Mouse (Mus musculus): ENCODE data around the gene Etl4. TPM values are rescaled to one million over a fixed set of nuclear protein-coding genes. Genes with fewer than 3 reads are reported as not detected.

The Etl4 gene
- polyA plus RNA-seq (2012; fragmentation: generic; extraction: Trizol), result 7.4 TPM

- Histone ChIP-seq H3K4me3 (no peak within 1 kb of the TSS), H3K4me2 (ENCODE audit: low read depth) (no peak within 1 kb of the TSS), H3K79me2 (ENCODE audit: control insufficient read depth, insufficient read depth) (no peaks in the 10 kb centered on the region), H3K27me3 (ENCODE audit: control insufficient read depth, insufficient read depth, insufficient read length) (no peaks in the 10 kb centered on the region), H3K36me3 (ENCODE audit: control insufficient read depth, insufficient read depth) (no peaks in the 10 kb centered on the region), H3ac (ENCODE audit: control insufficient read depth, insufficient read length) (no peak within 1 kb of the TSS)
- no peak for TF ChIP-seq SRF (IDR thresholded peaks at IDR 0.05; ENCODE audit: control insufficient read depth, insufficient read length, low read depth)
- no peak for TF ChIP-seq CEBPB (IDR thresholded peaks at IDR 0.05; ENCODE audit: insufficient read depth, poor library complexity, severe bottlenecking)
- no peak for TF ChIP-seq TCF12 (IDR thresholded peaks at IDR 0.05; ENCODE audit: insufficient read depth, poor library complexity, severe bottlenecking)
- TF ChIP-seq USF1 (IDR thresholded peaks at IDR 0.05; ENCODE audit: low read depth), result no peak
- no peak for TF ChIP-seq MYOG (IDR thresholded peaks at IDR 0.05; ENCODE audit: control insufficient read depth in 1 of 3, insufficient read depth in 1 of 3, insufficient read length in 2 of 3, low read depth in 2 of 3)
- no peak for TF ChIP-seq MAX (IDR thresholded peaks at IDR 0.05; ENCODE audit: low read depth)
- TF ChIP-seq TCF3 (IDR thresholded peaks at IDR 0.05; ENCODE audit: insufficient read length, low read depth), result no peak
- TF ChIP-seq E2F4 (IDR thresholded peaks at IDR 0.05; ENCODE audit: insufficient read depth), result no peak
- no peak for TF ChIP-seq MYOD1 (IDR thresholded peaks at IDR 0.05; ENCODE audit: control insufficient read depth in 1 of 3, insufficient read length in 2 of 3, low read depth in 2 of 3)
- no peak for TF ChIP-seq POLR2A (IDR thresholded peaks at IDR 0.05; ENCODE audit: insufficient read length, low read depth)
- no peak for TF ChIP-seq REST (IDR thresholded peaks at IDR 0.05; ENCODE audit: insufficient read depth, insufficient read length)
- no peak for TF ChIP-seq POLR2AphosphoS2 (IDR thresholded peaks at IDR 0.05; ENCODE audit: insufficient read length, low read depth)
These were observed at the start of gene Etl4 for GRCm38 (mm10) chr2:19909171-19909899. Etl4 (plus strand) TSS chr2:19909780.

- no peak for TF ChIP-seq POLR2A (IDR thresholded peaks at IDR 0.05; ENCODE audit: insufficient read length, low read depth)
- TF ChIP-seq MAX (IDR thresholded peaks at IDR 0.05; ENCODE audit: low read depth), result no peak
- TF ChIP-seq POLR2AphosphoS2 (IDR thresholded peaks at IDR 0.05; ENCODE audit: insufficient read length, low read depth), result no peak
- TF ChIP-seq MYOD1 (IDR thresholded peaks at IDR 0.05; ENCODE audit: control insufficient read depth in 1 of 3, insufficient read length in 2 of 3, low read depth in 2 of 3), result no peak
- TF ChIP-seq MYOG (IDR thresholded peaks at IDR 0.05; ENCODE audit: control insufficient read depth in 1 of 3, insufficient read depth in 1 of 3, insufficient read length in 2 of 3, low read depth in 2 of 3), result no peak
These were observed 40.4 kb upstream of the Etl4 start for GRCm38 (mm10) chr2:19869167-19869566.

GRCm38 (mm10) chr2:19871881-19872280, 37.7 kb upstream of the Etl4 start:
- no peak overlapping the region for H3K4me2 ChIP-seq (ENCODE audit: low read depth)
- H3K79me2 ChIP-seq (ENCODE audit: control insufficient read depth, insufficient read depth), result no peaks in the 10 kb centered on the region
- H3ac ChIP-seq (ENCODE audit: control insufficient read depth, insufficient read length), result no peak overlapping the region
- no peak overlapping the region for H3K4me3 ChIP-seq
- TF ChIP-seq USF1 (IDR thresholded peaks at IDR 0.05; ENCODE audit: low read depth), result no peak
- TF ChIP-seq REST (IDR thresholded peaks at IDR 0.05; ENCODE audit: insufficient read depth, insufficient read length), result no peak
- TF ChIP-seq TCF3 (IDR thresholded peaks at IDR 0.05; ENCODE audit: insufficient read length, low read depth), result no peak
- TF ChIP-seq SRF (IDR thresholded peaks at IDR 0.05; ENCODE audit: control insufficient read depth, insufficient read length, low read depth), result no peak
- TF ChIP-seq MYOD1 (IDR thresholded peaks at IDR 0.05; ENCODE audit: control insufficient read depth in 1 of 3, insufficient read length in 2 of 3, low read depth in 2 of 3), result no peak
- no peak for TF ChIP-seq POLR2AphosphoS2 (IDR thresholded peaks at IDR 0.05; ENCODE audit: insufficient read length, low read depth)
- no peak for TF ChIP-seq POLR2A (IDR thresholded peaks at IDR 0.05; ENCODE audit: insufficient read length, low read depth)
- no peak for TF ChIP-seq E2F4 (IDR thresholded peaks at IDR 0.05; ENCODE audit: insufficient read depth)
- no peak for TF ChIP-seq MAX (IDR thresholded peaks at IDR 0.05; ENCODE audit: low read depth)
- TF ChIP-seq MYOG (IDR thresholded peaks at IDR 0.05; ENCODE audit: control insufficient read depth in 1 of 3, insufficient read depth in 1 of 3, insufficient read length in 2 of 3, low read depth in 2 of 3), result no peak
- TF ChIP-seq TCF12 (IDR thresholded peaks at IDR 0.05; ENCODE audit: insufficient read depth, poor library complexity, severe bottlenecking), result no peak
- TF ChIP-seq CEBPB (IDR thresholded peaks at IDR 0.05; ENCODE audit: insufficient read depth, poor library complexity, severe bottlenecking), result no peak
- no peaks in the 10 kb centered on the region for H3K27me3 ChIP-seq (ENCODE audit: control insufficient read depth, insufficient read depth, insufficient read length)
- no peaks in the 10 kb centered on the region for H3K36me3 ChIP-seq (ENCODE audit: control insufficient read depth, insufficient read depth)

More at GRCm38 (mm10) chr2:19869167-19869566, 40.4 kb upstream of the Etl4 start:
- Histone ChIP-seq H3K4me3 (no peak overlapping the region), H3K79me2 (ENCODE audit: control insufficient read depth, insufficient read depth) (no peaks in the 10 kb centered on the region), H3K4me2 (ENCODE audit: low read depth) (no peak overlapping the region), H3K36me3 (ENCODE audit: control insufficient read depth, insufficient read depth) (no peaks in the 10 kb centered on the region), H3K27me3 (ENCODE audit: control insufficient read depth, insufficient read depth, insufficient read length) (no peaks in the 10 kb centered on the region), H3ac (ENCODE audit: control insufficient read depth, insufficient read length) (no peak overlapping the region)

GRCm38 (mm10) chr2:19890875-19891274, 18.7 kb upstream of the Etl4 start:
- TF ChIP-seq POLR2AphosphoS2 (IDR thresholded peaks at IDR 0.05; ENCODE audit: insufficient read length, low read depth) (no peak), E2F4 (IDR thresholded peaks at IDR 0.05; ENCODE audit: insufficient read depth) (no peak), USF1 (IDR thresholded peaks at IDR 0.05; ENCODE audit: low read depth) (no peak), MYOG (IDR thresholded peaks at IDR 0.05; ENCODE audit: control insufficient read depth in 1 of 3, insufficient read depth in 1 of 3, insufficient read length in 2 of 3, low read depth in 2 of 3) (no peak), TCF12 (IDR thresholded peaks at IDR 0.05; ENCODE audit: insufficient read depth, poor library complexity, severe bottlenecking) (no peak), TCF3 (IDR thresholded peaks at IDR 0.05; ENCODE audit: insufficient read length, low read depth) (no peak), REST (IDR thresholded peaks at IDR 0.05; ENCODE audit: insufficient read depth, insufficient read length) (no peak), MAX (IDR thresholded peaks at IDR 0.05; ENCODE audit: low read depth) (no peak), CEBPB (IDR thresholded peaks at IDR 0.05; ENCODE audit: insufficient read depth, poor library complexity, severe bottlenecking) (no peak), MYOD1 (IDR thresholded peaks at IDR 0.05; ENCODE audit: control insufficient read depth in 1 of 3, insufficient read length in 2 of 3, low read depth in 2 of 3) (no peak), POLR2A (IDR thresholded peaks at IDR 0.05; ENCODE audit: insufficient read length, low read depth) (no peak), SRF (IDR thresholded peaks at IDR 0.05; ENCODE audit: control insufficient read depth, insufficient read length, low read depth) (no peak)
- H3K4me2 ChIP-seq (ENCODE audit: low read depth), result no peak overlapping the region
- H3K27me3 ChIP-seq (ENCODE audit: control insufficient read depth, insufficient read depth, insufficient read length), result no peaks in the 10 kb centered on the region
- H3K79me2 ChIP-seq (ENCODE audit: control insufficient read depth, insufficient read depth), result no peaks in the 10 kb centered on the region
- H3ac ChIP-seq (ENCODE audit: control insufficient read depth, insufficient read length), result no peak overlapping the region
- H3K4me3 ChIP-seq, result no peak overlapping the region
- no peaks in the 10 kb centered on the region for H3K36me3 ChIP-seq (ENCODE audit: control insufficient read depth, insufficient read depth)

All from myocyte (in vitro differentiated cells).